Mouse (Mus musculus): ENCODE results near the gene Nrtn. TPM values are rescaled to one million over a fixed set of nuclear protein-coding genes. Genes with fewer than 3 reads are reported as not detected.

Gene Nrtn
- polyA plus RNA-seq, 1 experiment = 11.7 TPM

DNA sequence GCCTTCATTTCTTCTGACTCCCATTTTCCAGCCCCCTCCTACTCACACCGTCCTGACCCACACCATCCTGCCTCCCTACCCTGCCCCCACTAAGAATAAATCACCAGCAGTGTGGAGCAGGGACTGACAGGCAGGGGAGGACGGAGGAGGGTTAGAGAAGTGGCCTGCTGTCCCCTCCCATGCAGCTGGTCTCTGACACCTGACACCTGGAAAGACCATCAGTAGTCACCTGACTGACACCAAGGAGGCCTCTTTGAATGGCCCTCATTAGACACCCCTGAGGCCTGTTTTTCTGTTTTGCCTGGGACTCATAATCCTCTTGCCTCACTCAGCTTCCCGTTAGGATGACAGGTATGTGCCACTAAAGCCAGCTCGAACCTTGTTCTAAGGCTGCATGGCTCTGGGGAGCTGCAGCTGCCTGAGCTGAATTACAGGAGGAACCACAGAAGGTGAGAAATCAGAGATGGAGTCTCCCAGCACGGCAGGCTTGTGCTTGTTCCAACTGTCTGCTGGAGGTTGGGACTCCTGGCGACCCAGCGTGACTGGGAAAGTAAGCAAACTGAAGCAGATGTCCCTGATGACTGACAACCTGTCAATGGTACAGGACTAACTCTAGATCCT, 30.2 kb downstream of the Nrtn start:
- no peak for DNase-seq (ENCODE audit: low read depth, low spot score)
- WGBS = 26% methylated on average over 7 of the region's 7 CpGs

DNA sequence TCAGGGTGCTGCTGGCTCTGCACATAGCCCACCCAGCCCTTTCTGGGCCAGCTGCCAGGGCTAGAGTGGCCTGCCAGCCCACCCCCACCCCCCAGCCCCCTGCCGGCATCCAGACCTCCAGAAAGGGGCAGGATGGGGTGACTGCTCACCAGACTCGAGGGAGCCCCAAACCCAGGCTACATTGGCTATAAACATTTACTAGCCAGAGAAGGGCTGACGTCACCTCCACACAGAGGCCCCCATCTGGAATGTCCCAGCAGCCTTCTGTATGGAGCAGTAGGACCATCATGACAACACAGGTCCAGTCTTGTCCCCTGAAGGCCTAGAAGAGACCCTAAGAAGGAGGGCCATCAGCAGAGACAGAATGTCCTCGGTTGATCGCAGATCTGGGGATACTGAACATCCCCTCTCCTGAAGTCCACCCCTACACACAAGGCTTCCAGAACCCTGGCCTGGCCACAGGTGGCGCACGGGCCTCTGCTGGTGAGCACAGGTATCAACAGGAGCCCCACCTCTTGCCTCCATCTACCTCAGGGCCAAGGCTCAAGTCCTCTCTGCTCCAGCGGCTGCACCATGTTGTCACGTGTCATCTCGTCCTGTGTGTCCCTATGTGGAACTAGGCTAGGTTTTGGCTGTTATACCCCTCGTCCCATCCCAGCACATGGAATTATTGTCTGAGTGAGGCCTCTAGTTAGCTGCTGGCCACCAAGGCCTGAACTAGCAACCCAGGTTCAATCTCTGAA, 33.7 kb downstream of the Nrtn start:
- no peak for DNase-seq (ENCODE audit: low read depth, low spot score)
- WGBS = 78% methylated on average over 11 of the region's 11 CpGs

DNA sequence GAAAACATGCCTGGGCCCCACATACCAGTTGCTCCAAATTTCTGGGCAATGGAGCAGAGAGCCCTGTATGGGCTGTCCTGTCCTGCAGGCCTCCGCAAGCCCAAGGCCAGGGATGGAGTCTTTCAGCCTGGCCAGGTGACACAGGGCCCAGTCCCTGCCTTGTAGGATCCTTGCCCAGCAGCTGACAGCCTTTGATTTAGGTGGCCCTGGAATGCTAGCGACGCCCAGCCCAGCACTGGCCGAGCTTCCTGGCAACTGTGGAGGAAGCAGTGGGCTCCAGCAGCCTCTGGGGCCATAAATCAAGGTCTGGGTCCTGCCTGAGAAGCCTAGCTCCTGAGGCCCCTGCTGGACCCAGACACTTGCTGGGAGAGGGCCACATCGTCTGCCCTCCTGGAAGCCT, 34.9 kb downstream of the Nrtn start:
- WGBS = 63% methylated on average over 5 of the region's 5 CpGs
- no peak for DNase-seq (ENCODE audit: low read depth, low spot score)

DNA sequence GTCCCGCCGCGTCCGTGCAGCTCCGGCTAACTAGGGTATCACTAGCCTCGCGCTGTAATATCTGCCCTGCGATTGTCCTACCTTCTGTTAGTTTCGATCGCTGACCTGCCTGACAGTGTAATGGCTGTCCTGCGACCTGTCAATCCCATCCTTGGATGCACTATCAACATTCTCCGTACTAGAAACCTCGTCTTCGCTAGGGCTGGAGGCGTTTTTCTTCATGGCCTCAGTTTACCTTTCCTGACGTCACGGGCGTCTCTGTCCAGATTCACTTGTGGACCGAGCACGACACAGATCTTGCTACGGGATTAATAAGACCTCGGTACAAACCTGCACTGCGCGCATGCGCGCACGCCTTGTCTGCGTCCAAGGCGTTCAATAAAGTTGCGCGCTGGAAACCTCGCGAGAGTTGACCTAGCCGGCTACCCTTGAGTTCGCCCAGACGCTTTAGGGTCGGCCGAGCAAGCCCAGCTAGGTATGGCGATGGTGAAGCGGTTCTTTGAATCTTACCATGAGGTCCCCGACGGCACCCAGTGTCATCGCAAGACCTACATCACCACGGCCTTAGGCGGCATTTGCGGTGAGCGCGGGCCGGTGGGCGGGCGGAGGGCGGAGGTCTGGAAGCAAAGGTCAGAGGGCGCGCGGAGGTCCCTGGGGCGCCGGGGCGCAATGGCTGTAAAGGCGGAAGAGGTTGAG, 39.8 kb downstream of the Nrtn start, which contains the start of the genes Ndufa11 and Vmac:
Ndufa11 (plus strand) TSS at position 405 of the 696 bp plus-strand sequence.
Vmac (minus strand) TSS at position 660 of the 696 bp plus-strand sequence.
- WGBS = under 1% methylated on average over 59 of the region's 59 CpGs
- DNase-seq (ENCODE audit: low read depth, low spot score) = peak; percentile 94

DNA sequence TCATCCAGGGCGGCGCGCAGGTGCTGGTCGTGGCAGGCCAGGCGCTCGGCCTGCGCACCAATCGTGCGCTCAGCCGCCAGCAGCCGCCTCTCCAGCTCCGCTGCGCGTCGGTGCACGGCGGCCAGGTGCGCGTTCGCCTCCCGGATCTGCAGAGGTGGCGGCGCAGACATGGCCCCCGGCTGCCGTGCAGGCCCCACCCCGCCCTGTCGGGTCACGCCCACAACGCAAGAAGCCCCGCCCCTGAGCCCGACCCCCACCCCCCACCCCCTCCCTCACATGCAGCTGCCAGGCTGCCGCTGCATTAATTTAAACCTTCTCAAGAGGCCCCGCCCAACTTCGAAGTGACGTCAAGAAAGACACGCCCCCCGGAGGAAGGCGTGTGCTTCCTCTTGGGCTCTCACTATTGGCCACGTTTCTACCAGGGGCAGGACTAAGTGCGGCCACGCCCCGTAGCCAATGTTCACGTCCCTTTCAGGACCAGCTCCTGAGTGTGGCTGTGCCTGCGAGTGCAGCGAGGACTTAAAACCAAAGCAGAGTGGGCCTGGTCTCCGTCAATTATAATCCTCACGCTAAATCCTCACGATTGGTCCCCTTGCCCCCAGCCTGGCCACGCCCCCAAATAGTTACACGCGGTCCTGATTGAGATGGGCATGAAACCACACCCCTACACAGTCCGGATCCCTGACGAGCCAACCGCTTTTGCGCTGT, 40.5 kb downstream of the Nrtn start:
- under 1% methylated on average over 55 of the region's 55 CpGs for WGBS
- DNase-seq (ENCODE audit: low read depth, low spot score) = peak; percentile 97

DNA sequence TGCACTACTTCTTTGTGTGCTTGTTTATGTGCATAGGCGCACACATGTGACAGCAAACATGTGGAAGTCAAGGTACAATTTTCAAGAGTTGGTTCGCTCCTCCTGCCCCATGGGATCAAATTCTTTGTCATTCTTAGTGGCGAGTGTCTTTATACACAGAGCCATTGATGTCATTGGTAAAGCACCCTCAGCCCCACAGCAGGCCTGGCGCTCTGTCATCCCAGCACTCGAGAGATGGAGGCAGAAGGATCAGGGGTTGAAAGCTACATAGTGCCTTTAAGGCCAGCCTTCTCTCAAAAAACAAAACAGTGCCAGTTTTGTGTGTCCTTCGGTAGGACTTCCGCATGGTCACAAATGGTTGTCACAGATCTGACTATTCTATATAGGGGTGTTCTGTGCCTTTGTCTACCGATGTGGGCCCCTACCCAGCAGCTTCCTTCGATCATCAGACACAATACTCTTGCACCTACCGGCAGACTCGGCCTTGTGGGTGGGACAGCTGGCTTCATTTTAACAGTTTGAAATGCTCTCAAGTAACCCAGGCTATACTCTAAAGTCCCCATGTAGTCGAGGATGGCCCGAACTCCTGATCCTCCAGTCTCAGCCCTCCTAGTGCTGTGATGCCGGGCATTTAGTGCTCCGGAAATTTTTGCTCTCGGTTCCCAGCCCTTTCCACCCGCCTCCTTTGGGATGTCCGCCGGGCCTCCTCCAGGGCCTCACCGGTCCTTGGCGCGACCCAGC, 41.2 kb downstream of the Nrtn start:
- no peak for DNase-seq (ENCODE audit: low read depth, low spot score)
- WGBS = 19% methylated on average over 22 of the region's 22 CpGs

DNA sequence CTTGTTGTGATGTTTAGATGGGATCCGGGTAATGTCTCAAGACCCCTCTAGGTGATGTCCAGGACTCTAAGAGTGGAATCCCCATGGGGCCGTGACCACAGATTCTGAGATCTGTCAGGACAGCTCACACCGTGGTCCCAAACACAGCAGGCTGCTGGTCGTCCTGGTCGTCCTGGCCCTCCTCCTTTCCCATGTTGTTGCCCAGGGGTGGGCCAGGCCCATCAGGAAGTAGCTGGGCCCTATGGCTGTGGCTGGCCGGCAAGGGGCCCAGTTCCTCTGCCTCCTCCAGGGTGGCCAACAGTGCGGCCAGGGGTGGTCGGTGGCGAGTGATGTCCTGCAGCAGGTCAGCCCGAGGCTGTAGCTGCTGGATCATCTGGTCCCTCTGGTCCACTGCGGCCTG, 42.0 kb downstream of the Nrtn start:
- no peak for DNase-seq (ENCODE audit: low read depth, low spot score)
- WGBS = 82% methylated on average over 11 of the region's 11 CpGs

DNA sequence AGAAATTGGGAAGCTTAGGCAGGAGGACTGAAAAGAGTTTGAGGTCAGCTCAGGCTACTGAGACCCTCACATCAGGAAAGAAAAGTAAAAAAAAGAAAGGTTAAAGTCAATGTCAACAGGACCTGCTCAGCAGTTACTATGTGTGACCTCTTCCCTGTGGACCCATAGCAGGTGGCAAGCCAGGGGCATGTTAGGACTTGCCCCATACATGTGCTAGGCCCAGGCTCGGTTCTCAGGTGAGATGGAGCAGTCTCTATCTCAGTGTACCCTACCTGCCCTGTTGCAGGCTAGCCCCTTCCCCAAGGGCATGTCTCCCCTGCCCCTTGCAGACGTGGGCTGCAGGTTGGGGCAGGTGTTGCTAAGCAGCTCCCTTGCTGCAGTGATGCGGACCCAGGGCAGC, 47.6 kb downstream of the Nrtn start:
- WGBS = 86% methylated on average over 3 of the region's 3 CpGs

DNA sequence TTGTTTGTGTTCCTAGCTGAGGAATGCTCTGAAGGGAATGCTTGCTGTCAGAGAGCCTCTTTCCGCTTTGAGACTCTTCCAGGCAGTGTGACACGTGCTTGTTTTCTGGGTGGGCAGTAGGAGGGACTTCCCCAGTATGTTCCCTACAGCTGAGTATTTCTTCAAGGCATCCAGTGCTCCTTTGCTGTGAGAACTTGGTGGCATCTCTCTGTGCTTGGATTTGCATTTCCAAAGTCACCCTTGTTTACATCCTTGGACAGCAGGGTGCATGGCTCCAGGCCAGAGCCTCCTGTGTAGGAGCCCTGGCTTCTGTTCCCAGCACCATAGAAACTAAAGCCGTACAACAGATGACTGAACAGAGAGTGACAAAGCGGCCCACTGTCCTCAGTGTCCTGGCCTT, 48.6 kb downstream of the Nrtn start:
- no peak for DNase-seq (ENCODE audit: low read depth, low spot score)
- WGBS = 79% methylated on average over 4 of the region's 4 CpGs

More for the DNA sequence above, 47.6 kb downstream of the Nrtn start:
- DNase-seq (ENCODE audit: low read depth, low spot score) = no peak

DNA sequence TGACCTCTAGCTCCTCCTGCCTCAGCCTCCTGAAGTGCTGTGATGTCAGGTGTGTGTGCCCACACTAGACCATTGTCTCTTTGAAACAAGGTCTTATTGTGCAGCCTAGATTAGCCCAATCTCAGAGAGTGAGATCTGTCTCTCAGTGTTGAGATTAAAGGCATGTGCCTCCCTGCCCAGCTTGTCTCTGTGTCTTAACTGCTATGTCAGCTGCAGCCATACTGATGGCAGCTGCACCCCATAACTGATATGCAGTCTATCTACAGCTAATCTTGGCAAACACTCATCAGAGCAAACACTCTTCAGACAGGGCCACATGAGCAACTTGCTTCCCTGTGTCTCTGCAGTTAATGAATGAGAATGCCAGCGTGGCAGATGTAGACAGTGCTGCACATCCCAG, 50.8 kb downstream of the Nrtn start:
- WGBS = 96% methylated on average over 1 of the region's 1 CpGs
- no peak for DNase-seq (ENCODE audit: low read depth, low spot score)

DNA sequence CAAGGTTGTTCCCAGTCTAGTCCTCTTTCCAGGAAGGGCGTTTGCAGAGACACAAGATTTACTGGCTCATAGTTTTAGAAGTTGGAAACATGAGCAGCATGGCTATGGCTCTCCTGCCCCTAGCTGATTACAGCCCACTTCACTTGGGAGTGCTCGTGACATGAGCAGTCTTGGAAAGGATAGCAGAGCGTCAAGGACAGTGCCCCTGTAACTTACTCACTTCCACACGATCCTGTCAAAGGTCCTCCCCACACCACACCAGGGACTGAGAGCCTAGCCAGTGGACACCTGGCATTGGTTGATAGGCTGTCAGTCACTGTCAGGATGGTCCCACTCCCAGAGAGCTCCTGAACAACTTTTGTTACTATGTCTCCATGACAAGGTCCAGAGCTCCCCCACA, 54.3 kb downstream of the Nrtn start:
- DNase-seq (ENCODE audit: low read depth, low spot score) = no peak
- 80% methylated on average over 4 of the region's 4 CpGs for WGBS

Other genes starting within 250 kb of the Nrtn start
- gene Znrf4, start 245.1 kb downstream of the Nrtn start, polyA plus RNA-seq (2012; rRNA removed) = not detected in 2 replicates
- gene Gm20219, start 203.1 kb downstream of the Nrtn start, polyA plus RNA-seq (2012; rRNA removed) = 2.3 and 3.2 TPM in 2 replicates
- gene Safb2, start 172.9 kb downstream of the Nrtn start, polyA plus RNA-seq (2012; rRNA removed) = 72.4 and 81.0 TPM in 2 replicates
- 91.8 and 101 TPM in 2 replicates for gene Safb, start 172.7 kb downstream of the Nrtn start, polyA plus RNA-seq (2012; rRNA removed)
- 202 and 210 TPM in 2 replicates for gene 2410015M20Rik, start 147.8 kb downstream of the Nrtn start, polyA plus RNA-seq (2012; rRNA removed)
- gene Rpl36, start 144.1 kb downstream of the Nrtn start, polyA plus RNA-seq (2012; rRNA removed) = 1,862 and 2,500 TPM in 2 replicates
- 45.1 and 53.6 TPM in 2 replicates for gene Lonp1, start 130.6 kb downstream of the Nrtn start, polyA plus RNA-seq (2012; rRNA removed)
- gene Catsperd, start 129.4 kb downstream of the Nrtn start, polyA plus RNA-seq (2012; rRNA removed) = 0.27 and 0.33 TPM in 2 replicates
- gene Ranbp3, start 84.2 kb downstream of the Nrtn start, polyA plus RNA-seq (2012; rRNA removed) = 62.5 and 73.0 TPM in 2 replicates
- 662 and 682 TPM in 2 replicates for gene Ndufa11, start 39.8 kb downstream of the Nrtn start, polyA plus RNA-seq (2012; rRNA removed)
- 10.4 and 10.5 TPM in 2 replicates for gene Vmac, start 39.5 kb downstream of the Nrtn start, polyA plus RNA-seq (2012; rRNA removed)
- gene Dus3l, start 7.2 kb upstream of the Nrtn start, polyA plus RNA-seq (2012; rRNA removed) = 42.7 and 53.1 TPM in 2 replicates
- 3.3 and 4.1 TPM in 2 replicates for gene Prr22, start 12.7 kb upstream of the Nrtn start, polyA plus RNA-seq (2012; rRNA removed)
- gene Rfx2, start 73.5 kb upstream of the Nrtn start, polyA plus RNA-seq (2012; rRNA removed) = 6.2 and 9.9 TPM in 2 replicates
- gene Acsbg2, start 116.9 kb upstream of the Nrtn start, polyA plus RNA-seq (2012; rRNA removed) = not detected in 2 replicates
- gene 1700061G19Rik, start 117.9 kb upstream of the Nrtn start, polyA plus RNA-seq (2012; rRNA removed) = 0.15 and 0.19 TPM in 2 replicates
- gene Mllt1, start 177.9 kb upstream of the Nrtn start, polyA plus RNA-seq (2012; rRNA removed) = 32.3 and 39.8 TPM in 2 replicates
- 13.3 and 19.9 TPM in 2 replicates for gene Acer1, start 224.6 kb upstream of the Nrtn start, polyA plus RNA-seq (2012; rRNA removed)
- gene Clpp, start 232.8 kb upstream of the Nrtn start, polyA plus RNA-seq (2012; rRNA removed) = 124 and 128 TPM in 2 replicates
- gene Alkbh7, start 239.8 kb upstream of the Nrtn start, polyA plus RNA-seq (2012; rRNA removed) = 30.1 and 31.5 TPM in 2 replicates
- gene Pspn, start 242.5 kb upstream of the Nrtn start, polyA plus RNA-seq (2012; rRNA removed) = not detected in 2 replicates